Mouse (Mus musculus) lung, embryonic 16.5 days (tissue): ENCODE results near the gene Gal3st3. TPM values are rescaled to one million over a fixed set of nuclear protein-coding genes. Genes with fewer than 3 reads are reported as not detected.

Experiments
- ATAC-seq: fragments of 200-750 bp; cut with Nextera tagmentation; 2 replicates; pipeline ENCODE4 v1.8.0; 2017; ENCODE audit warnings: low read depth, mild to moderate bottlenecking, moderate library complexity
- H3K27ac ChIP-seq: fragments of 300-500 bp; sonication (generic); 2 replicates; pipeline ENCODE4 v1.5.1; 2014; ENCODE audit warnings: mild to moderate bottlenecking, control low read depth, low read length
- H3K27me3 ChIP-seq: fragments of 300-500 bp; sonication (generic); 2 replicates; pipeline ENCODE4 v1.6.1; 2014; ENCODE audit warnings: low read depth, low read length, mixed read lengths; ENCODE audit not compliant: control insufficient read depth, insufficient read depth
- H3K36me3 ChIP-seq: fragments of 300-500 bp; sonication (generic); 2 replicates; pipeline ENCODE4 v1.6.1; 2014; ENCODE audit warnings: low read length; ENCODE audit not compliant: control insufficient read depth, insufficient read depth
- H3K4me1 ChIP-seq: fragments of 300-500 bp; sonication (generic); replicated peaks from 2 replicates; pipeline ENCODE4 v1.6.1; 2014; ENCODE audit warnings: low read length, mixed read lengths; ENCODE audit not compliant: control insufficient read depth, insufficient read depth
- H3K4me2 ChIP-seq: fragments of 300-500 bp; sonication (generic); 2 replicates; pipeline ENCODE4 v1.6.1; 2014; ENCODE audit warnings: low read depth, low read length, control low read depth
- H3K4me3 ChIP-seq: fragments of 300-500 bp; sonication (generic); 2 replicates; pipeline ENCODE4 v1.5.1; 2014; ENCODE audit warnings: mild to moderate bottlenecking, low read length, control low read depth
- H3K9ac ChIP-seq: fragments of 300-500 bp; sonication (generic); 2 replicates; pipeline ENCODE4 v1.6.1; 2014; ENCODE audit warnings: low read length, control low read depth
- H3K9me3 ChIP-seq: fragments of 300-500 bp; sonication (generic); 2 replicates; pipeline ENCODE4 v1.6.1; 2016; ENCODE audit warnings: low read length; ENCODE audit not compliant: control insufficient read depth
- WGBS: fragments of 180-500 bp; shearing (Covaris S2); extraction: QIAGEN DNeasy Blood & Tissue Kit; methylation state at CpG from one replicate; pipeline ENCODE4 v1.1.7; 2014; 5-methylcytosine and 5-hydroxymethylcytosine counted together
- polyA plus RNA-seq: library from polyadenylated mRNA; unstranded; fragments of >200 nt; fragmentation: Nextera tagmentation; extraction: Ambion mirVana; gene quantifications from 2 replicates; pipeline ENCODE4 v1.2.1, GENCODE M21; 2015

Gene Gal3st3
- polyA plus RNA-seq, 1 experiment from 2014 or later = 2.0 TPM

DNA sequence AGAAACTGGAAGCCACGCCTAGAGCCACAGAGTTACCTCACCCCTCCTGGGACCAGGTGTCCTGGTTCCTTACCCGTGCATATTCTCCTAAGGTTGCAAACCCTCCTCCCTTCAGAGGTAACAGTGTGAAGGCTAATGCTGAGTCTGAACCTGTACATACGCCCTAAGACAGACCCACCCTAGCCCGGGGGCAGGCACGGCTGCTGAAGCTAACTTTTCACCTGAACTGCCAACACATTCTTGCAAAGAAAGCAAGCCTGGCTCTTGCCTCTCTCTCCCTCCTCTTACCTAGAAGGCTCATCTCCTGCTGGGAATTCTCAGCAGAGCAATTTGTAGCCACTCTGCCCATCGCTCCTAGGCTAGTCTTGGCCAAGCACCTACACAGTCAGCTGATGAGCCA, 2.5 kb downstream of the Gal3st3 start:
- Histone ChIP-seq H3K36me3 (no peaks in the 10 kb centered on the region), H3K9me3 (no peaks in the 10 kb centered on the region), H3K4me1 (peaks cover 7% of the 10 kb centered on the region), H3K9ac (no peak overlapping the region), H3K4me3 (no peak overlapping the region), H3K27ac (no peak overlapping the region), H3K27me3 (no peaks in the 10 kb centered on the region), H3K4me2 (no peak overlapping the region)
- 81% methylated on average over 6 of the region's 6 CpGs for WGBS
- no peak for ATAC-seq

DNA sequence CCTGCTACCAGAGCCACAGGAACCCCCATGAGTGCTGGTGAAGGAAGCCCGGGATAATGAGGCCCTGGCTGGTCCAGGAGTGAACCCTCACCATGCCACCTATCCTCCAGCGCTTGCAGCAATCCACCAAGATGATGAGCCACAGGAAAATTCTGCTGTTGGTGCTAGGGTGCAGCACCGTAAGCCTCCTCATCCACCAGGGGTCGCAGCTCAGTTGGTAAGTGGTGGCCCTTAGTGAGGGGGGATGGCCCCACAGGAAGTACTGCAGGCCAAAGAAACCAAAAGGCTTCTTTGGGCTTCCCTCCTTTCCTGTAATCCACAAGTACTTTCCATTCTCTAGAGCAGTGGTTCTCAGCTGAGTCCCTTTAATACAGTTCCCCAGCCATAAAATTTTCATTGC, 4.3 kb downstream of the Gal3st3 start:
- no peak overlapping the region for H3K9ac ChIP-seq
- peak; percentile 57; the same call in 1 of the 2 replicates for ATAC-seq
- H3K27me3 ChIP-seq = no peaks in the 10 kb centered on the region; the same call in 1 of the 2 replicates
- WGBS = 16% methylated on average over 4 of the region's 4 CpGs
- no peaks in the 10 kb centered on the region for H3K36me3 ChIP-seq
- H3K4me3 ChIP-seq = no peak overlapping the region
- H3K4me2 ChIP-seq = no peak overlapping the region
- H3K9me3 ChIP-seq = no peaks in the 10 kb centered on the region; the same call in 1 of the 2 replicates
- 0 out of 2 replicates have a peak, but pooled peaks cover 2% of the 10 kb centered on the region for H3K4me1 ChIP-seq
- H3K27ac ChIP-seq = no peak overlapping the region

GRCm38 (mm10) chr19:5306279-5306678, 8.1 kb downstream of the Gal3st3 start:
- ATAC-seq = no peak
- WGBS = 76% methylated on average over 6 of the region's 6 CpGs
- no peak overlapping the region for H3K4me2 ChIP-seq
- H3K27ac ChIP-seq = no peak overlapping the region
- H3K27me3 ChIP-seq = peaks cover 4% of the 10 kb centered on the region
- H3K9me3 ChIP-seq = no peaks in the 10 kb centered on the region; the same call in 1 of the 2 replicates
- H3K36me3 ChIP-seq = no peaks in the 10 kb centered on the region
- no peak overlapping the region for H3K4me3 ChIP-seq
- no peak overlapping the region for H3K9ac ChIP-seq
- H3K4me1 ChIP-seq = no peaks in the 10 kb centered on the region

DNA sequence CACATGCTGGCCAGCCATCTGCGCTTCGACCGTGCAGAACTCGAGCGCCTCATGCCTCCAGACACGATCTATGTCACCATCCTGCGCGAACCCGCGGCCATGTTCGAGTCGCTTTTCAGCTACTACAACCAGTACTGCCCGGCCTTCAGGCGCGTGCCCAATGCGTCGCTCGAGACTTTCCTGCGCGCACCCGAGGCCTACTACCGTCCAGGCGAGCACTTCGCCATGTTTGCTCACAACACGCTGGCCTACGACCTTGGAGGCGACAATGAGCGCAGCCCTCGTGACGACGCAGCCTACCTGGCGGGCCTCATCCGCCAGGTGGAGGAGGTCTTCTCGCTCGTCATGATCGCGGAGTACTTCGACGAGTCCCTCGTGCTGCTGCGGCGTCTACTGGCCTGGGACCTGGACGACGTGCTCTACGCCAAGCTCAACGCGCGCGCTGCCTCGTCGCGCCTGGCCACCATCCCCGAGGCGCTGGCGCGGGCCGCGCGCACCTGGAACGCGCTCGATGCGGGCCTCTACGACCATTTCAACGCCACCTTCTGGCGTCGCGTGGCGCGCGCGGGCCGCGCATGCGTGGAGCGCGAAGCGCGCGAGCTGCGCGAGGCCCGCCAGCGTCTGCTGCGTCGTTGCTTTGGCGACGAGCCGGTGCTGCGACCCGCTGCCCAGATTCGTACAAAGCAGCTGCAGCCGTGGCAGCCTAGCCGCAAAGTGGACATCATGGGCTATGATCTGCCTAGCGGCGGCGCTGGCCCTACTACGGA, 9.0 kb downstream of the Gal3st3 start:
- 0 out of 2 replicates have a peak, but pooled peaks have one; percentile 20 for ATAC-seq
- peak overlapping the region; percentile 23 for H3K4me3 ChIP-seq
- WGBS = 34% methylated on average over 98 of the region's 98 CpGs

GRCm38 (mm10) chr19:5309025-5309424, 10.9 kb downstream of the Gal3st3 start:
- H3K4me1 ChIP-seq = no peaks in the 10 kb centered on the region
- H3K27me3 ChIP-seq = peaks cover 4% of the 10 kb centered on the region
- H3K4me2 ChIP-seq = no peak overlapping the region
- no peak overlapping the region for H3K4me3 ChIP-seq
- H3K36me3 ChIP-seq = no peaks in the 10 kb centered on the region
- no peaks in the 10 kb centered on the region; the same call in 1 of the 2 replicates for H3K9me3 ChIP-seq
- no peak overlapping the region for H3K27ac ChIP-seq
- 79% methylated on average over 7 of the region's 7 CpGs for WGBS
- ATAC-seq = no peak
- no peak overlapping the region for H3K9ac ChIP-seq

More for the DNA sequence above, 9.0 kb downstream of the Gal3st3 start:
- Histone ChIP-seq H3K27me3 (peaks cover 4% of the 10 kb centered on the region), H3K4me2 (peak overlapping the region; percentile 50), H3K36me3 (no peaks in the 10 kb centered on the region), H3K27ac (no peak overlapping the region), H3K9ac (peak overlapping the region; percentile 43), H3K9me3 (no peaks in the 10 kb centered on the region; the same call in 1 of the 2 replicates), H3K4me1 (no peaks in the 10 kb centered on the region)

DNA sequence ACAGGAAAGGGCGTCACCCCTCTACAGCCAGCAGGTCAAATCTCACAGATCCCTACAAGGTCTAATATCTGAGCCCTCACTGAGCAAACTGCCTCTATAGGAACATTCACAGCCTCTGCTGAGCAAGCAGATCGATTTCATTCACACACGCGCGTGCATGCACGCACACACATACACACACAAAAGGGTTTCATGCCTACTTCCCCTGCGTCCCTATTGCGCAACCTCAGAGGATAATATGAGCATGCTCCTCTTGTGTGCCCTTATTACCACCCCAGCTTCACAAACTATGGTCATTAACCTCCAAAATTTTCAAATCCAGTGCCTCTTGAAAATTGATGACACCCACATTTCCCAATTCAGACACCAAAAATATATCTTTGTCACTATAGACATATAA, 15.1 kb downstream of the Gal3st3 start:
- WGBS = 87% methylated on average over 8 of the region's 8 CpGs

GRCm38 (mm10) chr19:5323801-5324200, 25.7 kb downstream of the Gal3st3 start:
- Histone ChIP-seq H3K4me2 (no peak overlapping the region), H3K36me3 (no peaks in the 10 kb centered on the region), H3K4me1 (no peaks in the 10 kb centered on the region), H3K4me3 (no peak overlapping the region), H3K9me3 (no peaks in the 10 kb centered on the region), H3K27me3 (no peaks in the 10 kb centered on the region), H3K9ac (no peak overlapping the region), H3K27ac (no peak overlapping the region)
- no peak for ATAC-seq
- WGBS = 50% methylated on average over 17 of the region's 17 CpGs

More for the DNA sequence above, 15.1 kb downstream of the Gal3st3 start:
- Histone ChIP-seq H3K9me3 (no peaks in the 10 kb centered on the region), H3K4me1 (no peaks in the 10 kb centered on the region), H3K4me2 (no peak overlapping the region), H3K4me3 (no peak overlapping the region), H3K27ac (no peak overlapping the region), H3K36me3 (no peaks in the 10 kb centered on the region), H3K27me3 (no peaks in the 10 kb centered on the region), H3K9ac (no peak overlapping the region)
- ATAC-seq = no peak

DNA sequence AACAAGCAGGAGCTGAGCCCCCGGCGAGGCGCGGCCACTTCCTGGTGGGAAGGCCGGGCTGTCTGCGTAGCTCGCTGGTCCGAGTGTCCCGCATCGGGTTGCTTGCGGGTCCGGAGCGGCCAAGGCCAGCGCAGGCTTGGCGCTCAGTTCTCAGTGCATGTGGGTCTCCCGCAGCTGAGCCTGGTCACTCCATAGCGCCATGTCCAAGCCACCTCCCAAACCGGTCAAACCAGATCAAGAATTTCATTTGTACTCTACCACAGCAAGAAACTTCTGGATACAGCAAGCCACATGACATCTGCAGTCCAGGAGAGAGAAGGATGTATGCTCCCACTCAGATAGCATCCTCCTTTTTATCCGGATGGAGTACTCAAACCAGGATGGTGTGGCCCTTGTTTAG, 29.8 kb downstream of the Gal3st3 start:
- Histone ChIP-seq H3K9me3 (no peaks in the 10 kb centered on the region), H3K4me1 (no peaks in the 10 kb centered on the region), H3K4me3 (no peak overlapping the region), H3K27ac (no peak overlapping the region), H3K27me3 (no peaks in the 10 kb centered on the region), H3K36me3 (no peaks in the 10 kb centered on the region), H3K9ac (no peak overlapping the region; the same call in 1 of the 2 replicates), H3K4me2 (0 out of 2 replicates have a peak overlapping the region, but pooled peaks have one; percentile 23)
- WGBS = 56% methylated on average over 19 of the region's 19 CpGs
- peak; percentile 66 for ATAC-seq

GRCm38 (mm10) chr19:5334741-5335140, 36.6 kb downstream of the Gal3st3 start:
- H3K4me3 ChIP-seq = no peak overlapping the region
- no peaks in the 10 kb centered on the region for H3K4me1 ChIP-seq
- no peaks in the 10 kb centered on the region for H3K36me3 ChIP-seq
- no peak overlapping the region for H3K4me2 ChIP-seq
- H3K27ac ChIP-seq = no peak overlapping the region
- no peak for ATAC-seq
- no peaks in the 10 kb centered on the region for H3K9me3 ChIP-seq
- no peaks in the 10 kb centered on the region for H3K27me3 ChIP-seq
- WGBS = 43% methylated on average over 5 of the region's 5 CpGs
- no peak overlapping the region for H3K9ac ChIP-seq
